Comparison of ENCODE assay signal across 9 mouse cellular contexts in the genomic region with DNA sequence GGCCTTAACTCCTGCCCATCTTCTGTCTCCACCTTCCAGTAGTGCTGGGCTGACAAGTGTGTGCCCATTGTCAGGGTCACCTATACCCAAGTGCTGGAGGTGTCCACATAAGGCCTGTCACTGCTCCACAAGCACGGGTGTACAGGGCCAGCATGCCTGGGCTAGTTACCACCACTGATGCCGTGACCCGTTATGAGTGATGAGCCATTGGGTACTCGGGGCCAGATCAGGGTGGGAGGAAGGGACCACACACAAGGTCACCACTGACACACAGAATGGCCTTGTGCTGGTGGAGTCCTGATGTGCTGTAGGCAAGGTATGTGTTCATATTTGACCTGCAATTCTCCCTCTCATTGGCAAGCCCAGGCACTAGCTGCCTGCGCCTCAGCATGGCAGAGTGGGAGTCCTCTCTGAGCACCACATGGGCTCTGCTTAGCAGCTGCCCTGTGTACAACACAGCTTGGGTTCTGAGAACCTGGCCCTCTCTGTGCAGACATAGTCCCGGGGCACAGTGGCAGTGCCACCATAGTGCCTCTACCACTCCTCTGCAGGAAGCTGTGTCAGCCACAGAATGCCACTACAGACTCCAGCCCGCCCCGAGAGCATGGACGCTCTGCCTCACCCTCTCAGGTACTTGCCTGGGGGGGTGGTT. TPM values are rescaled to one million over a fixed set of nuclear protein-coding genes. Genes with fewer than 3 reads are reported as not detected.
DNase-seq lines count a peak whose midpoint lies in the region; ATAC-seq and TF ChIP-seq lines count a peak whose summit lies in the region.
"Had no signal": no experiment of that assay in that cellular context is flagged by ENCODE, and none has a peak within 500 bp of the region (broad histone marks: within the 10 kb centered on the region; RNA-seq: fewer than 3 reads in every experiment).

No protein-coding gene starts in this region.

- H3K4me1 ChIP-seq in embryonic facial prominence, embryonic 11.5 days (ENCODE audit: control insufficient read depth, insufficient read depth, low read length), result no peaks in the 10 kb centered on the region
- 0 out of 2 replicates have a peak, but pooled peaks cover 4% of the 10 kb centered on the region for H3K4me1 ChIP-seq in embryonic facial prominence, embryonic 10.5 days
- no peaks in the 10 kb centered on the region for H3K4me1 ChIP-seq in limb, embryonic 14.5 days (ENCODE audit: control insufficient read depth, insufficient read depth, low read length)
- no peaks in the 10 kb centered on the region for H3K4me1 ChIP-seq in limb, embryonic 10.5 days
- H3K4me1 ChIP-seq in midbrain, embryonic 12.5 days, result no peaks in the 10 kb centered on the region

- H3K4me2 ChIP-seq in embryonic facial prominence, embryonic 11.5 days (ENCODE audit: low read depth, low read length), result no peak overlapping the region
- H3K4me2 ChIP-seq in limb, embryonic 14.5 days (replicated peaks; ENCODE audit: low read depth, low read length, severe bottlenecking), result no peak overlapping the region
- no peak overlapping the region for H3K4me2 ChIP-seq in midbrain, embryonic 12.5 days (replicated peaks)

- no peaks in the 10 kb centered on the region for H3K27me3 ChIP-seq in embryonic facial prominence, embryonic 11.5 days (ENCODE audit: control insufficient read depth, insufficient read depth, low read length)
- no peaks in the 10 kb centered on the region for H3K27me3 ChIP-seq in embryonic facial prominence, embryonic 10.5 days (replicated peaks; ENCODE audit: low read depth, poor library complexity, severe bottlenecking)
- H3K27me3 ChIP-seq in limb, embryonic 14.5 days (ENCODE audit: control insufficient read depth, insufficient read depth, low read length), result no peaks in the 10 kb centered on the region
- H3K27me3 ChIP-seq in limb, embryonic 10.5 days (ENCODE audit: low read depth, poor library complexity, severe bottlenecking), result no peaks in the 10 kb centered on the region
- no peaks in the 10 kb centered on the region for H3K27me3 ChIP-seq in midbrain, embryonic 12.5 days

- no peaks in the 10 kb centered on the region for H3K9me3 ChIP-seq in embryonic facial prominence, embryonic 11.5 days (replicated peaks; ENCODE audit: control insufficient read depth, low read length)
- no peaks in the 10 kb centered on the region for H3K9me3 ChIP-seq in embryonic facial prominence, embryonic 10.5 days
- H3K9me3 ChIP-seq in limb, embryonic 14.5 days (ENCODE audit: control insufficient read depth, low read length), result no peaks in the 10 kb centered on the region
- H3K9me3 ChIP-seq in limb, embryonic 10.5 days (replicated peaks), result no peaks in the 10 kb centered on the region
- H3K9me3 ChIP-seq in midbrain, embryonic 12.5 days, result no peaks in the 10 kb centered on the region

- no peak for TF ChIP-seq POLR2A in limb, embryonic 14.5 days (IDR thresholded peaks at IDR 0.05; ENCODE audit: borderline replicate concordance, extremely low read depth, insufficient read depth, insufficient read length)

- H3K9ac ChIP-seq in embryonic facial prominence, embryonic 11.5 days (replicated peaks; ENCODE audit: low read length), result no peak overlapping the region
- no peak overlapping the region for H3K9ac ChIP-seq in limb, embryonic 14.5 days (ENCODE audit: low read depth, low read length, severe bottlenecking)
- no peak overlapping the region for H3K9ac ChIP-seq in midbrain, embryonic 12.5 days (replicated peaks)

- no peak for DNase-seq in embryonic facial prominence, embryonic 11.5 days (ENCODE audit: low spot score)
- DNase-seq in embryonic facial prominence, embryonic 10.5 days (ENCODE audit: low spot score), result no peak
- DNase-seq in limb, embryonic 14.5 days (ENCODE audit: low spot score), result no peak
- DNase-seq in limb, embryonic 10.5 days (ENCODE audit: low spot score), result no peak
- no peak for DNase-seq in ovary, postnatal 10 days (ENCODE audit: low spot score)
- no peak for DNase-seq in natural killer cell, adult 2 months (ENCODE audit: low spot score in 2 of 2)

- peak; percentile 19; the same call in 1 of the 2 replicates for ATAC-seq in embryonic facial prominence, embryonic 11.5 days (replicated peaks; ENCODE audit: insufficient number of reproducible peaks, low FRiP score, low TSS enrichment, low read depth)
- ATAC-seq in limb, embryonic 14.5 days (ENCODE audit: low FRiP score, low read depth), result 0 out of 2 replicates have a peak, but pooled peaks have one; percentile 11
- peak; percentile 8; the same call in 1 of the 2 replicates for ATAC-seq in erythroid progenitor cell, adult 5-6 weeks (replicated peaks; ENCODE audit: low FRiP score, poor library complexity, severe bottlenecking)
- peak; percentile 42; the same call in 1 of the 2 replicates for ATAC-seq in midbrain, embryonic 12.5 days (ENCODE audit: low FRiP score, low read depth)

- H3K27ac ChIP-seq in embryonic facial prominence, embryonic 11.5 days (replicated peaks; ENCODE audit: low read depth, low read length), result no peak overlapping the region
- no peak overlapping the region for H3K27ac ChIP-seq in embryonic facial prominence, embryonic 10.5 days (replicated peaks)
- no peak overlapping the region for H3K27ac ChIP-seq in limb, embryonic 14.5 days (replicated peaks; ENCODE audit: low read depth, low read length)
- H3K27ac ChIP-seq in limb, embryonic 10.5 days, result no peak overlapping the region
- H3K27ac ChIP-seq in midbrain, embryonic 12.5 days (replicated peaks), result no peak overlapping the region

- peaks cover 11% of the 10 kb centered on the region for H3K36me3 ChIP-seq in embryonic facial prominence, embryonic 11.5 days (replicated peaks; ENCODE audit: control insufficient read depth, insufficient read depth, low read depth, low read length)
- H3K36me3 ChIP-seq in embryonic facial prominence, embryonic 10.5 days (replicated peaks), result peaks cover 98% of the 10 kb centered on the region
- peaks cover 88% of the 10 kb centered on the region for H3K36me3 ChIP-seq in limb, embryonic 14.5 days (ENCODE audit: control insufficient read depth, insufficient read depth, low read length)
- peaks cover 98% of the 10 kb centered on the region for H3K36me3 ChIP-seq in limb, embryonic 10.5 days
- H3K36me3 ChIP-seq in midbrain, embryonic 12.5 days, result peaks cover 92% of the 10 kb centered on the region

- WGBS in embryonic facial prominence, embryonic 11.5 days, result 91% methylated on average over 9 of the region's 9 CpGs
- WGBS in embryonic facial prominence, embryonic 10.5 days, result 91% methylated on average over 9 of the region's 9 CpGs
- 89% methylated on average over 9 of the region's 9 CpGs for WGBS in limb, embryonic 14.5 days
- WGBS in limb, embryonic 10.5 days, result 92% methylated on average over 9 of the region's 9 CpGs
- 96% methylated on average over 9 of the region's 9 CpGs for WGBS in midbrain, embryonic 12.5 days

- H3K4me3 ChIP-seq in embryonic facial prominence, embryonic 11.5 days (ENCODE audit: low read depth, low read length), result no peak overlapping the region
- no peak overlapping the region for H3K4me3 ChIP-seq in embryonic facial prominence, embryonic 10.5 days
- no peak overlapping the region for H3K4me3 ChIP-seq in limb, embryonic 14.5 days (replicated peaks; ENCODE audit: low read length)
- no peak overlapping the region for H3K4me3 ChIP-seq in limb, embryonic 10.5 days
- no peak overlapping the region for H3K4me3 ChIP-seq in midbrain, embryonic 12.5 days

RNA-seq across cellular contexts. Expression of a gene that starts 9.4 kb away (rescaled TPM):
- polyA plus RNA-seq in embryonic facial prominence, embryonic 11.5 days (2014; fragmentation: Nextera tagmentation; extraction: Ambion mirVana), result 79.0 and 87.9 TPM in 2 replicates
- polyA plus RNA-seq in embryonic facial prominence, embryonic 10.5 days (2016; fragmentation: Nextera tagmentation; extraction: Ambion mirVana), result 184 and 187 TPM in 2 replicates
- 213 and 279 TPM in 2 replicates for polyA plus RNA-seq in limb, embryonic 14.5 days (2012; rRNA removed)
- 94.4 and 103 TPM in 2 replicates for polyA plus RNA-seq in limb, embryonic 14.5 days (2014; fragmentation: Nextera tagmentation; extraction: Ambion mirVana)
- 214 and 225 TPM in 2 replicates for polyA plus RNA-seq in limb, embryonic 10.5 days (2016; fragmentation: Nextera tagmentation; extraction: Ambion mirVana)
- 5.8 and 15.9 TPM in 2 replicates for total RNA-seq in erythroid progenitor cell, adult 5-6 weeks (2015; ENCODE audit: low replicate concordance)
- 2.5 and 8.0 TPM in 2 replicates for total RNA-seq in erythroid progenitor cell, adult 5-6 weeks (2017; ENCODE audit: low replicate concordance)
- polyA plus RNA-seq in midbrain, embryonic 12.5 days (2016; fragmentation: Nextera tagmentation; extraction: Ambion mirVana), result 107 and 112 TPM in 2 replicates

RNA-seq across cellular contexts. Expression of a gene that starts 23.9 kb away (rescaled TPM):
- 108 and 123 TPM in 2 replicates for polyA plus RNA-seq in embryonic facial prominence, embryonic 11.5 days (2014; fragmentation: Nextera tagmentation; extraction: Ambion mirVana)
- polyA plus RNA-seq in embryonic facial prominence, embryonic 10.5 days (2016; fragmentation: Nextera tagmentation; extraction: Ambion mirVana), result 105 and 109 TPM in 2 replicates
- polyA plus RNA-seq in limb, embryonic 14.5 days (2012; rRNA removed), result 163 and 236 TPM in 2 replicates
- polyA plus RNA-seq in limb, embryonic 14.5 days (2014; fragmentation: Nextera tagmentation; extraction: Ambion mirVana), result 151 and 171 TPM in 2 replicates
- polyA plus RNA-seq in limb, embryonic 10.5 days (2016; fragmentation: Nextera tagmentation; extraction: Ambion mirVana), result 164 and 182 TPM in 2 replicates
- total RNA-seq in erythroid progenitor cell, adult 5-6 weeks (2015; ENCODE audit: low replicate concordance), result 9.0 and 13.0 TPM in 2 replicates
- total RNA-seq in erythroid progenitor cell, adult 5-6 weeks (2017; ENCODE audit: low replicate concordance), result 18.1 and 30.6 TPM in 2 replicates
- 115 and 118 TPM in 2 replicates for polyA plus RNA-seq in midbrain, embryonic 12.5 days (2016; fragmentation: Nextera tagmentation; extraction: Ambion mirVana)

RNA-seq across cellular contexts. Expression of a gene that starts 31.2 kb away (rescaled TPM):
- polyA plus RNA-seq in embryonic facial prominence, embryonic 11.5 days (2014; fragmentation: Nextera tagmentation; extraction: Ambion mirVana), result 0.32 and 0.98 TPM in 2 replicates
- polyA plus RNA-seq in embryonic facial prominence, embryonic 10.5 days (2016; fragmentation: Nextera tagmentation; extraction: Ambion mirVana), result 0.77 and 0.79 TPM in 2 replicates
- 3.5 and 4.5 TPM in 2 replicates for polyA plus RNA-seq in limb, embryonic 14.5 days (2012; rRNA removed)
- 2.5 and 3.2 TPM in 2 replicates for polyA plus RNA-seq in limb, embryonic 14.5 days (2014; fragmentation: Nextera tagmentation; extraction: Ambion mirVana)
- 0.38 and 0.64 TPM in 2 replicates for polyA plus RNA-seq in limb, embryonic 10.5 days (2016; fragmentation: Nextera tagmentation; extraction: Ambion mirVana)
- total RNA-seq in erythroid progenitor cell, adult 5-6 weeks (2015; ENCODE audit: low replicate concordance), result 2.5 and 11.7 TPM in 2 replicates
- total RNA-seq in erythroid progenitor cell, adult 5-6 weeks (2017; ENCODE audit: low replicate concordance), result 2.3 and 3.5 TPM in 2 replicates
- 1.0 and 1.6 TPM in 2 replicates for polyA plus RNA-seq in midbrain, embryonic 12.5 days (2016; fragmentation: Nextera tagmentation; extraction: Ambion mirVana)

RNA-seq across cellular contexts. Expression of a gene that starts 45.5 kb away (rescaled TPM):
- 15.3 and 16.1 TPM in 2 replicates for polyA plus RNA-seq in embryonic facial prominence, embryonic 11.5 days (2014; fragmentation: Nextera tagmentation; extraction: Ambion mirVana)
- 20.8 and 21.1 TPM in 2 replicates for polyA plus RNA-seq in embryonic facial prominence, embryonic 10.5 days (2016; fragmentation: Nextera tagmentation; extraction: Ambion mirVana)
- 30.3 and 35.3 TPM in 2 replicates for polyA plus RNA-seq in limb, embryonic 14.5 days (2012; rRNA removed)
- polyA plus RNA-seq in limb, embryonic 14.5 days (2014; fragmentation: Nextera tagmentation; extraction: Ambion mirVana), result 20.2 and 22.4 TPM in 2 replicates
- polyA plus RNA-seq in limb, embryonic 10.5 days (2016; fragmentation: Nextera tagmentation; extraction: Ambion mirVana), result 20.9 and 26.1 TPM in 2 replicates
- total RNA-seq in erythroid progenitor cell, adult 5-6 weeks (2015; ENCODE audit: low replicate concordance), result 10.5 and 22.3 TPM in 2 replicates
- 2.8 and 15.5 TPM in 2 replicates for total RNA-seq in erythroid progenitor cell, adult 5-6 weeks (2017; ENCODE audit: low replicate concordance)
- polyA plus RNA-seq in midbrain, embryonic 12.5 days (2016; fragmentation: Nextera tagmentation; extraction: Ambion mirVana), result 18.7 and 21.6 TPM in 2 replicates

RNA-seq across cellular contexts. Expression of a gene that starts 47.5 kb away (rescaled TPM):
- 0.20 TPM in 1 of 2 replicates, not detected in the other for polyA plus RNA-seq in embryonic facial prominence, embryonic 11.5 days (2014; fragmentation: Nextera tagmentation; extraction: Ambion mirVana)
- 0.14 TPM in 1 of 2 replicates, not detected in the other for polyA plus RNA-seq in embryonic facial prominence, embryonic 10.5 days (2016; fragmentation: Nextera tagmentation; extraction: Ambion mirVana)
- 0.15 and 0.47 TPM in 2 replicates for polyA plus RNA-seq in limb, embryonic 14.5 days (2012; rRNA removed)
- 0.18 TPM in 1 of 2 replicates, not detected in the other for polyA plus RNA-seq in limb, embryonic 14.5 days (2014; fragmentation: Nextera tagmentation; extraction: Ambion mirVana)
- not detected in 2 replicates for polyA plus RNA-seq in limb, embryonic 10.5 days (2016; fragmentation: Nextera tagmentation; extraction: Ambion mirVana)
- not detected in 2 replicates for total RNA-seq in erythroid progenitor cell, adult 5-6 weeks (2015; ENCODE audit: low replicate concordance)
- total RNA-seq in erythroid progenitor cell, adult 5-6 weeks (2017; ENCODE audit: low replicate concordance), result not detected in 2 replicates
- polyA plus RNA-seq in midbrain, embryonic 12.5 days (2016; fragmentation: Nextera tagmentation; extraction: Ambion mirVana), result 0.17 TPM in 1 of 2 replicates, not detected in the other
- polyA plus RNA-seq: inflammation-experienced regulatory T-cells, adult 6 months had no signal
